Comparison of ENCODE assay signal across 16 mouse cellular contexts in genomic region chr13:63668576-63668975, GRCm38 (mm10).
DNase-seq lines count a peak whose midpoint lies in the region; ATAC-seq and TF ChIP-seq lines count a peak whose summit lies in the region.
"Had no signal": no experiment of that assay in that cellular context is flagged by ENCODE, and none has a peak within 500 bp of the region (broad histone marks: within the 10 kb centered on the region; RNA-seq: fewer than 3 reads in every experiment).

No protein-coding gene starts in this region.

- no peak overlapping the region for H3K4me2 ChIP-seq in hindbrain, embryonic 13.5 days
- no peak overlapping the region for H3K4me2 ChIP-seq in midbrain, embryonic 13.5 days (replicated peaks)
- H3K4me2 ChIP-seq in embryonic facial prominence, embryonic 13.5 days = no peak overlapping the region
- H3K4me2 ChIP-seq in midbrain, postnatal 0 days (ENCODE audit: low read depth, low read length, poor library complexity, severe bottlenecking) = no peak overlapping the region
- H3K4me2 ChIP-seq: limb, embryonic 13.5 days; stomach, embryonic 15.5 days had no signal

- no peak overlapping the region for H3K4me3 ChIP-seq in hindbrain, embryonic 10.5 days
- H3K4me3 ChIP-seq in hindbrain, embryonic 13.5 days = no peak overlapping the region
- H3K4me3 ChIP-seq in midbrain, embryonic 10.5 days = no peak overlapping the region
- H3K4me3 ChIP-seq in midbrain, embryonic 13.5 days (replicated peaks) = no peak overlapping the region
- H3K4me3 ChIP-seq in embryonic facial prominence, embryonic 13.5 days = no peak overlapping the region
- no peak overlapping the region for H3K4me3 ChIP-seq in midbrain, postnatal 0 days (ENCODE audit: low read depth, low read length)
- H3K4me3 ChIP-seq: forebrain, embryonic 10.5 days; limb, embryonic 13.5 days; stomach, embryonic 15.5 days had no signal

- H3K4me1 ChIP-seq in hindbrain, embryonic 10.5 days (replicated peaks) = peaks cover 12% of the 10 kb centered on the region
- peaks cover 9% of the 10 kb centered on the region for H3K4me1 ChIP-seq in hindbrain, embryonic 13.5 days (replicated peaks)
- H3K4me1 ChIP-seq in midbrain, embryonic 10.5 days = peaks cover 13% of the 10 kb centered on the region
- H3K4me1 ChIP-seq in midbrain, embryonic 13.5 days (replicated peaks) = peaks cover 4% of the 10 kb centered on the region; the same call in 1 of the 2 replicates
- H3K4me1 ChIP-seq in embryonic facial prominence, embryonic 13.5 days = peaks cover 23% of the 10 kb centered on the region
- no peaks in the 10 kb centered on the region for H3K4me1 ChIP-seq in midbrain, postnatal 0 days (ENCODE audit: insufficient read depth, low read length)
- H3K4me1 ChIP-seq: stomach, embryonic 15.5 days had no signal

- no peaks in the 10 kb centered on the region for H3K36me3 ChIP-seq in hindbrain, embryonic 10.5 days
- H3K36me3 ChIP-seq in hindbrain, embryonic 13.5 days = no peaks in the 10 kb centered on the region
- H3K36me3 ChIP-seq in midbrain, embryonic 10.5 days = no peaks in the 10 kb centered on the region
- no peaks in the 10 kb centered on the region for H3K36me3 ChIP-seq in midbrain, embryonic 13.5 days
- no peaks in the 10 kb centered on the region for H3K36me3 ChIP-seq in embryonic facial prominence, embryonic 13.5 days
- no peaks in the 10 kb centered on the region for H3K36me3 ChIP-seq in midbrain, postnatal 0 days (ENCODE audit: insufficient read depth, low read length)
- H3K36me3 ChIP-seq: forebrain, embryonic 10.5 days; limb, embryonic 13.5 days; stomach, embryonic 15.5 days had no signal

- H3K9me3 ChIP-seq in hindbrain, embryonic 10.5 days = no peaks in the 10 kb centered on the region
- H3K9me3 ChIP-seq in hindbrain, embryonic 13.5 days = no peaks in the 10 kb centered on the region
- H3K9me3 ChIP-seq in midbrain, embryonic 10.5 days (replicated peaks) = no peaks in the 10 kb centered on the region
- H3K9me3 ChIP-seq in midbrain, embryonic 13.5 days = no peaks in the 10 kb centered on the region
- H3K9me3 ChIP-seq in embryonic facial prominence, embryonic 13.5 days = no peaks in the 10 kb centered on the region
- H3K9me3 ChIP-seq in midbrain, postnatal 0 days (ENCODE audit: low read length) = no peaks in the 10 kb centered on the region
- H3K9me3 ChIP-seq: forebrain, embryonic 10.5 days; limb, embryonic 13.5 days; stomach, embryonic 15.5 days had no signal

- TF ChIP-seq CTCF in midbrain, postnatal 0 days (IDR thresholded peaks at IDR 0.05) = 0 out of 2 replicates have a peak, but pooled peaks have one; percentile 14

- H3K9ac ChIP-seq in hindbrain, embryonic 13.5 days = no peak overlapping the region
- H3K9ac ChIP-seq in midbrain, embryonic 13.5 days (replicated peaks) = no peak overlapping the region
- H3K9ac ChIP-seq in embryonic facial prominence, embryonic 13.5 days = no peak overlapping the region
- H3K9ac ChIP-seq in midbrain, postnatal 0 days (replicated peaks; ENCODE audit: low read length, poor library complexity, severe bottlenecking) = no peak overlapping the region
- H3K9ac ChIP-seq: limb, embryonic 13.5 days; stomach, embryonic 15.5 days had no signal

- 15% methylated on average over 4 of the region's 4 CpGs for WGBS in hindbrain, embryonic 10.5 days
- WGBS in hindbrain, embryonic 13.5 days = 20% methylated on average over 4 of the region's 4 CpGs
- 11% methylated on average over 4 of the region's 4 CpGs for WGBS in midbrain, embryonic 10.5 days
- 12% methylated on average over 4 of the region's 4 CpGs for WGBS in midbrain, embryonic 13.5 days
- WGBS in embryonic facial prominence, embryonic 13.5 days = 20% methylated on average over 4 of the region's 4 CpGs
- 17% methylated on average over 4 of the region's 4 CpGs for WGBS in midbrain, postnatal 0 days

- DNase-seq in hindbrain, embryonic 10.5 days (ENCODE audit: low spot score) = peak; percentile 20
- DNase-seq in midbrain, embryonic 10.5 days (ENCODE audit: low spot score) = peak; percentile 19
- peak; percentile 8 for DNase-seq in midbrain, postnatal 0 days (ENCODE audit: low spot score)
- no peak for DNase-seq in adrenal gland, postnatal 4 days (ENCODE audit: low spot score in 2 of 2)
- DNase-seq: cerebellum, adult 11 months; gastrocnemius, postnatal 36 days; spleen, adult 18-20 months; thymus, postnatal 4 days had no signal

- no peak for ATAC-seq in hindbrain, embryonic 13.5 days (ENCODE audit: low FRiP score)
- ATAC-seq in midbrain, embryonic 13.5 days = no peak
- no peak for ATAC-seq in embryonic facial prominence, embryonic 13.5 days (ENCODE audit: insufficient number of reproducible peaks, insufficient read depth, low FRiP score, low TSS enrichment, low read depth)
- ATAC-seq in midbrain, postnatal 0 days (ENCODE audit: low FRiP score) = no peak
- no peak for ATAC-seq in frontal cortex, adult (ENCODE audit: low TSS enrichment)
- ATAC-seq: Patski had no signal

- peaks cover 28% of the 10 kb centered on the region for H3K27me3 ChIP-seq in hindbrain, embryonic 10.5 days (ENCODE audit: insufficient read depth, poor library complexity, severe bottlenecking)
- 0 out of 2 replicates have a peak, but pooled peaks cover 4% of the 10 kb centered on the region for H3K27me3 ChIP-seq in hindbrain, embryonic 13.5 days
- peaks cover 40% of the 10 kb centered on the region for H3K27me3 ChIP-seq in midbrain, embryonic 10.5 days (ENCODE audit: low read depth, poor library complexity, severe bottlenecking)
- peaks cover 4% of the 10 kb centered on the region; the same call in 1 of the 2 replicates for H3K27me3 ChIP-seq in midbrain, embryonic 13.5 days
- H3K27me3 ChIP-seq in embryonic facial prominence, embryonic 13.5 days = no peaks in the 10 kb centered on the region
- no peaks in the 10 kb centered on the region for H3K27me3 ChIP-seq in midbrain, postnatal 0 days (ENCODE audit: insufficient read depth, low read length)
- H3K27me3 ChIP-seq: Patski; stomach, embryonic 15.5 days had no signal

- H3K27ac ChIP-seq in hindbrain, embryonic 10.5 days = no peak overlapping the region
- no peak overlapping the region for H3K27ac ChIP-seq in hindbrain, embryonic 13.5 days
- H3K27ac ChIP-seq in midbrain, embryonic 10.5 days (replicated peaks) = no peak overlapping the region
- no peak overlapping the region for H3K27ac ChIP-seq in midbrain, embryonic 13.5 days
- H3K27ac ChIP-seq in embryonic facial prominence, embryonic 13.5 days = peak overlapping the region; percentile 48; the same call in 1 of the 2 replicates
- no peak overlapping the region for H3K27ac ChIP-seq in midbrain, postnatal 0 days (ENCODE audit: low read depth, low read length)
- H3K27ac ChIP-seq: forebrain, embryonic 10.5 days; limb, embryonic 13.5 days; stomach, embryonic 15.5 days had no signal

Comparison
In these comparisons a context has a peak if more than half of its experiments do, and no peak if none do; other contexts are left out.
1. DNase-seq: peak in hindbrain, embryonic 10.5 days (single experiment), midbrain, embryonic 10.5 days (single experiment) and midbrain, postnatal 0 days (single experiment); none in adrenal gland, postnatal 4 days (0 of 2).